Mouse (Mus musculus) liver, embryonic 12.5 days (tissue): ENCODE measurements around the gene Ptpn6. TPM values are rescaled to one million over a fixed set of nuclear protein-coding genes. Genes with fewer than 3 reads are reported as not detected.

ENCODE experiments used
- ATAC-seq: fragments of 200-750 bp; cut with Nextera tagmentation; 2 replicates; pipeline ENCODE4 v1.8.0; 2017; ENCODE audit warnings: moderate number of reproducible peaks, mild to moderate bottlenecking, moderate library complexity
- H3K27ac ChIP-seq: fragments of 300-500 bp; sonication (generic); 2 replicates; pipeline ENCODE4 v1.5.1; 2016; ENCODE audit warnings: mild to moderate bottlenecking
- H3K27me3 ChIP-seq: fragments of 300-500 bp; sonication (generic); replicated peaks from 2 replicates; pipeline ENCODE4 v1.6.1; 2016; ENCODE audit warnings: mild to moderate bottlenecking, moderate library complexity
- H3K36me3 ChIP-seq: fragments of 300-500 bp; sonication (generic); 2 replicates; pipeline ENCODE4 v1.6.1; 2016; ENCODE audit warnings: mild to moderate bottlenecking, moderate library complexity
- H3K4me1 ChIP-seq: fragments of 300-500 bp; sonication (generic); 2 replicates; pipeline ENCODE4 v1.6.1; 2016
- H3K4me2 ChIP-seq: fragments of 300-500 bp; sonication (generic); 2 replicates; pipeline ENCODE4 v1.6.1; 2016; ENCODE audit warnings: mild to moderate bottlenecking, moderate library complexity
- H3K4me3 ChIP-seq: fragments of 300-500 bp; sonication (generic); 2 replicates; pipeline ENCODE4 v1.5.1; 2016; ENCODE audit warnings: mild to moderate bottlenecking, moderate library complexity
- H3K9ac ChIP-seq: fragments of 300-500 bp; sonication (generic); 2 replicates; pipeline ENCODE4 v1.6.1; 2016; ENCODE audit warnings: mild to moderate bottlenecking, moderate library complexity
- H3K9me3 ChIP-seq: fragments of 300-500 bp; sonication (generic); replicated peaks from 2 replicates; pipeline ENCODE4 v1.6.1; 2016; ENCODE audit warnings: mild to moderate bottlenecking, moderate library complexity
- WGBS: fragments of 180-500 bp; shearing (Covaris S2); methylation state at CpG from one replicate; pipeline ENCODE4 v1.1.7; 2016; ENCODE audit not compliant: insufficient replicate concordance; 5-methylcytosine and 5-hydroxymethylcytosine counted together
- polyA plus RNA-seq: library from polyadenylated mRNA; unstranded; fragments of >200 nt; fragmentation: Nextera tagmentation; extraction: Ambion mirVana; gene quantifications from 2 replicates; pipeline ENCODE4 v1.2.1, GENCODE M21; 2016

The Ptpn6 gene
- polyA plus RNA-seq, 1 experiment from 2014 or later: 30.8 TPM

- no peak overlapping the region for H3K4me2 ChIP-seq
- H3K9me3 ChIP-seq: no peaks in the 10 kb centered on the region
- no peak overlapping the region for H3K9ac ChIP-seq
- H3K36me3 ChIP-seq: peaks cover 8% of the 10 kb centered on the region
- no peak overlapping the region for H3K27ac ChIP-seq
- H3K4me1 ChIP-seq: peaks cover 37% of the 10 kb centered on the region
- no peak overlapping the region for H3K4me3 ChIP-seq
- peaks cover 66% of the 10 kb centered on the region for H3K27me3 ChIP-seq
- ATAC-seq: no peak
- 75% methylated on average over 2 of the region's 2 CpGs for WGBS
These were observed 15.3 kb upstream of the Ptpn6 start for GRCm38 (mm10) chr6:124753861-124754260.

- 67% methylated on average over 8 of the region's 8 CpGs for WGBS
- peaks cover 34% of the 10 kb centered on the region for H3K27me3 ChIP-seq
- peaks cover 16% of the 10 kb centered on the region for H3K36me3 ChIP-seq
- peaks cover 27% of the 10 kb centered on the region for H3K4me1 ChIP-seq
- no peaks in the 10 kb centered on the region for H3K9me3 ChIP-seq
- H3K27ac ChIP-seq: no peak overlapping the region
- ATAC-seq: no peak
- H3K4me3 ChIP-seq: no peak overlapping the region
- H3K9ac ChIP-seq: no peak overlapping the region
- no peak overlapping the region for H3K4me2 ChIP-seq
These were observed 11.9 kb upstream of the Ptpn6 start for GRCm38 (mm10) chr6:124750405-124750804.

GRCm38 (mm10) chr6:124746654-124747632 is 8.4 kb upstream of the Ptpn6 start:
- H3K27me3 ChIP-seq: 0 out of 2 replicates have a peak, but pooled peaks cover 2% of the 10 kb centered on the region
- no peak overlapping the region for H3K27ac ChIP-seq
- H3K36me3 ChIP-seq: peaks cover 19% of the 10 kb centered on the region
- WGBS: 85% methylated on average over 7 of the region's 7 CpGs
- no peak overlapping the region; the same call in 1 of the 2 replicates for H3K9ac ChIP-seq
- no peaks in the 10 kb centered on the region for H3K9me3 ChIP-seq
- H3K4me3 ChIP-seq: peak overlapping the region; percentile 72; the same call in 1 of the 2 replicates
- H3K4me1 ChIP-seq: peaks cover 24% of the 10 kb centered on the region
- no peak for ATAC-seq
- H3K4me2 ChIP-seq: peak overlapping the region; percentile 99

GRCm38 (mm10) chr6:124746296-124746605 is 7.7 kb upstream of the Ptpn6 start:
- ATAC-seq: no peak
- H3K9me3 ChIP-seq: no peaks in the 10 kb centered on the region
- H3K4me1 ChIP-seq: peaks cover 30% of the 10 kb centered on the region
- peaks cover 19% of the 10 kb centered on the region for H3K36me3 ChIP-seq
- 0 out of 2 replicates have a peak, but pooled peaks cover 2% of the 10 kb centered on the region for H3K27me3 ChIP-seq
- H3K9ac ChIP-seq: peak overlapping the region; percentile 91
- WGBS: 30% methylated on average over 8 of the region's 8 CpGs
- peak overlapping the region; percentile 99 for H3K4me2 ChIP-seq
- peak overlapping the region; percentile 72 for H3K4me3 ChIP-seq
- peak overlapping the region; percentile 85 for H3K27ac ChIP-seq

- peak; percentile 78 for ATAC-seq
- peak overlapping the region; percentile 85 for H3K27ac ChIP-seq
- 0 out of 2 replicates have a peak, but pooled peaks cover 2% of the 10 kb centered on the region for H3K27me3 ChIP-seq
- peaks cover 19% of the 10 kb centered on the region for H3K36me3 ChIP-seq
- H3K4me2 ChIP-seq: peak overlapping the region; percentile 99
- under 1% methylated on average over 85 of the region's 85 CpGs for WGBS
- peak overlapping the region; percentile 72 for H3K4me3 ChIP-seq
- peak overlapping the region; percentile 91 for H3K9ac ChIP-seq
- H3K9me3 ChIP-seq: no peaks in the 10 kb centered on the region
- peaks cover 31% of the 10 kb centered on the region for H3K4me1 ChIP-seq
These were observed 7.2 kb upstream of the Ptpn6 start for GRCm38 (mm10) chr6:124745490-124746295.

GRCm38 (mm10) chr6:124744755-124745321 is 6.3 kb upstream of the Ptpn6 start:
- 72% methylated on average over 26 of the region's 26 CpGs for WGBS
- Histone ChIP-seq H3K36me3 (peaks cover 19% of the 10 kb centered on the region), H3K9ac (peak overlapping the region; percentile 62), H3K27ac (peak overlapping the region; percentile 85), H3K27me3 (0 out of 2 replicates have a peak, but pooled peaks cover 2% of the 10 kb centered on the region), H3K4me1 (peaks cover 40% of the 10 kb centered on the region), H3K9me3 (no peaks in the 10 kb centered on the region), H3K4me3 (peak overlapping the region; percentile 72), H3K4me2 (peak overlapping the region; percentile 99)
- no peak for ATAC-seq

- H3K36me3 ChIP-seq: peaks cover 11% of the 10 kb centered on the region
- peaks cover 52% of the 10 kb centered on the region for H3K4me1 ChIP-seq
- H3K4me3 ChIP-seq: no peak overlapping the region
- no peak overlapping the region for H3K9ac ChIP-seq
- no peak for ATAC-seq
- 67% methylated on average over 8 of the region's 8 CpGs for WGBS
- no peak overlapping the region for H3K27ac ChIP-seq
- H3K27me3 ChIP-seq: 0 out of 2 replicates have a peak, but pooled peaks cover 2% of the 10 kb centered on the region
- no peaks in the 10 kb centered on the region for H3K9me3 ChIP-seq
- no peak overlapping the region for H3K4me2 ChIP-seq
These were observed 5.1 kb upstream of the Ptpn6 start for GRCm38 (mm10) chr6:124743647-124744046.

GRCm38 (mm10) chr6:124742839-124743514 is 4.5 kb upstream of the Ptpn6 start:
- Histone ChIP-seq H3K27ac (no peak overlapping the region), H3K27me3 (0 out of 2 replicates have a peak, but pooled peaks cover 2% of the 10 kb centered on the region), H3K4me2 (no peak overlapping the region), H3K4me3 (no peak overlapping the region), H3K9me3 (no peaks in the 10 kb centered on the region), H3K36me3 (peaks cover 11% of the 10 kb centered on the region), H3K4me1 (peaks cover 58% of the 10 kb centered on the region), H3K9ac (no peak overlapping the region)
- WGBS: 84% methylated on average over 15 of the region's 15 CpGs
- ATAC-seq: no peak

- WGBS: 74% methylated on average over 3 of the region's 3 CpGs
- no peaks in the 10 kb centered on the region for H3K27me3 ChIP-seq
- H3K36me3 ChIP-seq: peaks cover 3% of the 10 kb centered on the region; the same call in 1 of the 2 replicates
- H3K4me3 ChIP-seq: peak overlapping the region; percentile 65
- H3K9me3 ChIP-seq: no peaks in the 10 kb centered on the region
- peak overlapping the region; percentile 83 for H3K9ac ChIP-seq
- peak overlapping the region; percentile 94 for H3K4me2 ChIP-seq
- H3K27ac ChIP-seq: peak overlapping the region; percentile 98
- peaks cover 62% of the 10 kb centered on the region for H3K4me1 ChIP-seq
- no peak for ATAC-seq
These were observed 3.3 kb upstream of the Ptpn6 start for GRCm38 (mm10) chr6:124741842-124742241.

- Histone ChIP-seq H3K4me3 (peak within 1 kb of the TSS; percentile 65), H3K4me1 (peaks cover 55% of the 10 kb centered on the region), H3K9ac (peak within 1 kb of the TSS; percentile 83), H3K36me3 (peaks cover 3% of the 10 kb centered on the region; the same call in 1 of the 2 replicates), H3K27ac (peak within 1 kb of the TSS; percentile 98), H3K4me2 (peak within 1 kb of the TSS; percentile 94), H3K27me3 (no peaks in the 10 kb centered on the region), H3K9me3 (no peaks in the 10 kb centered on the region)
- ATAC-seq: peak; percentile 84
- 1% methylated on average over 41 of the region's 41 CpGs for WGBS
These were observed 2.6 kb upstream of the Ptpn6 start, which contains the start of gene Grcc10 for GRCm38 (mm10) chr6:124740888-124741761. TSS of gene Grcc10 (minus strand) at chr6:124741374.
